Mouse (Mus musculus): ENCODE data around the gene Ascl5.

Ascl5 gene

DNA sequence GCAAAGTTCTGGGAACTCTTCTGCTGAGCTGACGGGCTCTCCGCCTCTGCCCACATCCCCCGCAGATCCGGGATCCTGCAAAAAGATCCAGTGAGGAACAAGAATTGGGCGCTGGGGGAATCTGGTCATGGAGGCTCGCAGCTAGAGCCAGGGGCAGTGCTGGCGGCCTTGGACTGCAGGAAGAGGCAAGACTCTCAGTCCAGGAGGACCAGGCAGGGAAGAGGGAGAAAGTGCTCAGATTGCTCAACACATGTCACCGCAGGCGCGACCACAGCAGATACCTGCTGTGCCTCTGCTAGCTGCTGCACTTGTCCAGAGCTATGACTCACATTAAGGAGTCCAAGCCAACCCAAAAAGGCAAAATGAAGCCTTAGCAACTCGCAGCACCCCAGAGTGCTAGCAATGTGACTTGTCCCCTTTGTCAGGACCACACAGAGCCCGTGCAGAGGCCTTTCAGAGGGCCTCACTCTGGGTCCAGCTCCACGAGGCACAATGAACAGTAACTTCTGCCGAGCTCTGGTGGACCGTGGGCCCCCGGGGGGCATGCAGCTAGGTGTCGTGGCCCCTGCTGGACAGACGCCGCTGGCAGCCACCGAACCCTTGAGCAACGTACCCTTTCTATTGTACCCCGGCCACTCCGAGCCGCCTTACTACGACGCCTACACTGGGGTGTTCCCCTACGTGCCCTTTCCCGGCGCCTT is at the start of gene Ascl5:
Gene Ascl5, plus strand, starts transcription at position 493 of the 701 bp plus-strand sequence.
- CTCF ChIA-PET: interaction anchor here (0.6 to 2.9 kb wide), 34 partner anchors 10 to 484 kb away, joined by 3 to 19 read pairs (median 5); partner anchors contain the start of gene Mroh3 (in 2 of the 4)
- POLR2A ChIA-PET: interaction anchor here in 2 of 4 experiments (1.2 to 1.9 kb wide), 3 partner anchors 11 to 415 kb away, joined by 5 to 6 read pairs (median 5); partner anchors contain the start of gene Kif14 (in 1 of the 2)

DNA sequence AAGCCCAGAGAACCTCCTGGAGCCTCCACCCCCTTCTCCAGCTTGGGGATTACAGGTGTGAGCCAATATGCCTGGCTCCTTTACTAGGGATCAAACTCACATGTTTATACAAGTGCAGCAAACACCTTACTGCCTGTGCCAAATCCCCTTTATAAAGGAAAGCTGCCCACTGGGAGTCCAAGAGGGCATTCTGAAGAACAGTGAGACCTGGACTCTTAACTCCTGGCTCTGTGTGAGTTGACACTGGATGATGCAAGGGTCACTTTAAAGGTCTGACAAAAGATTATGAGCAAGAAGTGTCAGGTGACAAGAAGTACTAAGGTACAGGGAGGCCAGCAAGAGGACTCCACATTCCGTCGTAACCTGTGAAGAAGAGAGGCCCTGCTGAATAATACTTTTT is 49.2 kb upstream of the Ascl5 start:
- ChIA-PET CTCF (no interaction called here), POLR2A (interaction anchor here in 1 of 4 experiments (1.8 kb wide), 1 partner anchor 17 kb away, joined by 8 read pairs; no protein-coding TSS in a partner anchor)

DNA sequence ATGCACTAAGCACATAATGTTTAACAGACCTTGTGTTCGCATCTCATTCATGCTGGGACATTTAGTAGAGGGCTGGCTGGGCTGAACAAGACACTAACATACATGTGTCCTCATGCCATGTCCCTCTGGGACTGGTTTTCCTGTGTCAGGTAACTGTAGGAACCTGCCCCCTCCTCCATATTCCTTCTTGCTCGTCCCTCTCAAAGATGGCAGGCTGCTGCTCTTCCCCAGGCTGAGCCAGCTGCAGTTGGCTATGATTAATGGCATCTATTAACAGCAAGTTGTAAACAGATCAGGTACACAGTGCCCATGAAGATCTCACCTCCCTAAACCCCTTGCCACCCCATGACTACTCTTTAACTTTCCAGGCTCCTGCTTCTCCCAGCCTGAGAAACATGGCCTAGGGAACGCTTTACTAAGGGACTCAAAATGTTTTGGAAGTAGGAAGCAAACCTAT is 44.3 kb upstream of the Ascl5 start, which contains the start of gene Igfn1:
Gene Igfn1, minus strand, starts transcription at position 51 of the 457 bp plus-strand sequence.
- CTCF ChIA-PET: interaction anchor here in 1 of 4 experiments (1.0 kb wide), 1 partner anchor 61 kb away, joined by 3 read pairs; no protein-coding TSS in a partner anchor

DNA sequence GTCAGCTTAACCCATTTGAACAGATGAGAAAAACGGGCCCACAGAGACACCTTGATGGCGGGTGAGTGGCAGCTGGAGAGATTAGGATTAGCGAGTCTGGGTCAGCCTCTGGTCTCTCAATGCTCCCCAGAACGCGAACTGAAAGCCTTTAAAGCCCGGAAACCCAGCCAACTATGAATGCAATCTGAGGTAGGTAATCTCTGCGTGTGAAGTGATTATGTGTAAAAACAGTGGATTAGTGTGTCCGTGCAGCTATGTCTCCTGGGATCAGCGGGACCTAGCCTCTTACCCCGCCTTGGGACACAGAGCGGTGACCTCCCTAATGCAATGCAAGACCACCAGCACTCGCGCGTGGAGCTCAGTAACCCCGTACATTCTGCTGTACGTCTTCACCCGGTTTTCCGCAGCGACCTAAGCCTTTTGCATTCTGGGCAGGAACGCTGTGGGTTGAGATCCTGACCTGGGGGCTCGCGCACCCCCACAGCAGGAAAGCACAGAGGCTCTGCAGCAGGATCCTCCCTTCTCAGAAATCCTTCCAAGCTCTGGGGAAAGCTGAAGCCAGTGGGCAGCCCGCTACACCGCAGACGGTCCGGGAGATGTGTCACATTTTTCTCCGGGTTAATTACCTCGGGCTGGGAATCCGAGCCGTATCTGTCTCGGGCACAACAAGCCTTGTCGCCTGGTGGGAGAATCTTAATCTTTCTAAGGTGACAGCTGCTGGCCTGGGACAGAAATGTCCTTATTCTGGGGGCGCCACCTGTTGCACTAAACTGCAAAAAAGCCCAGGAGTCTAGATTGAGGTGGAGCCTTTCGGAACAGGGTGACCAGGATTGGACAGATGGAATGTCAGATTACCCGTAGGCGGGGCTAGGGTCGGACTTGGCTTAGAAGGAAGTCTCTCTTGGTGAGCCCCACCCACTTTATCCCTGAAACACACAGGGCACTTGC is 43.1 kb upstream of the Ascl5 start, which contains the start of gene Tmem9:
Gene Tmem9, plus strand, starts transcription at position 940 of the 948 bp plus-strand sequence.
- ChIA-PET CTCF (interaction anchor here (0.5 to 1.3 kb wide), 9 partner anchors 38 to 458 kb away, joined by 3 to 5 read pairs (median 3); no protein-coding TSS in a partner anchor), POLR2A (interaction anchor here in 2 of 4 experiments (0.9 to 2.2 kb wide), 4 partner anchors 10 to 25 kb away, joined by 4 to 12 read pairs (median 5); no protein-coding TSS in a partner anchor)

More for the DNA sequence above, 44.3 kb upstream of the Ascl5 start, which contains the start of gene Igfn1:
- POLR2A ChIA-PET: no interaction called here

DNA sequence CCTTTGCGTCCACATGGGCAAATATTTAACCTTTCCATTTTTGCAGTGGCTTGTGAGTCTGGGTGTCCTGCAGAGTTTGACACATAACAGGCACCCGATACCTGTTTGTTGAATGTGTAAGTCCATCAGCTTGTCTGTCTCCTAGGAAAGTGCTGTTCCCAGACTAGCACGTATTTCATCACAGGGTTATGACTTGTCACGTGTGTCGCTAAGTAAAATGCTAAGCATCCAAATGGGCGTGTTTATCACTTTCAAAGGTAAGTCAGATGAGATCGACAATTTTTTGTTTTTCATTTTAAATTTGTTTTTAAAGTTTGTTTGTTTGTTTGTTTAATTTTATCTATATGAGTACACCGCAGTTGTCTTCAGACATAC is 42.5 kb upstream of the Ascl5 start:
- ChIA-PET POLR2A (interaction anchor here in 1 of 4 experiments (1.4 to 2.2 kb wide), 2 partner anchors 10 to 24 kb away, joined by 5 to 12 read pairs; no protein-coding TSS in a partner anchor), CTCF (interaction anchor here (0.5 to 1.3 kb wide), 5 partner anchors 37 to 198 kb away, joined by 3 to 5 read pairs (median 3); no protein-coding TSS in a partner anchor)

DNA sequence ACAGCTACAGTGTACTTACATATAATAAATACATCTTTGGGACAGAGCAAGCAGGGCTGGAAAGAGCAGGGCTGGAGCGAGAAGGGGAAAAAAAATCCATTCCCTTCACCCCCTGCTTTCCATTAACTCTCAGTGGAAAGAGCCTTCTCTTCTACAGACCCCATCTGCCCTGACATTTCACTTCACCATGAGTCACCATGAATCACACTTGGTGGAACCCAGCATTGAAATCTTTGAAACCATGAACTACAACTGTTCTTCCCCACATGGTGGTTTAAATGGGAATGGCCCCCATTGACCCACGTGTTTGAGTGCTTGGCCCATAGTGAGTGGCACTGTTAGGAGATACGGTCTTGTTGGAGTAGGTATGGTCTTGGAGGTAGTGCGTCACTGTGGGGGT is 40.4 kb upstream of the Ascl5 start:
- POLR2A ChIA-PET: interaction anchor here in 1 of 4 experiments (1.0 kb wide), 1 partner anchor 7 kb away, joined by 4 read pairs; no protein-coding TSS in a partner anchor
- CTCF ChIA-PET: no interaction called here

DNA sequence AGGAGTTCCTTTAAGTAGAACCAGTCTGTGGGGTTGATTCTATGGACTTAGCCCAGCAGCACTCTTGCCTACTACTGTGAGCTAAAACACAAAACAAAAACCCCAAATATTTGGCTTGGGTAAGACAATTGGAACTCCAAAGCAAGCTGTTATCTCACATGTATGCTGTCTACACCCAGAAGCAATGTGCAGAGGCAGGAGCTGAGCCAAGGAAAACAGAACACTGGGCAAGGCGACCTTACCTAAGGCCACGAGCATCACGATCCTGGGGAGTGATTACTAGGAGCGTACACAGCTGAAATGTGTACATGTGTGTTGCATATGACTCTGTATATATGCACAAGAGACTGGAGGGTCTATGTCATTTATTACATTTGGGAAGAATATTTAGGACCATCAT is 37.1 kb upstream of the Ascl5 start:
- CTCF ChIA-PET: interaction anchor here in 1 of 4 experiments (1.0 kb wide), 1 partner anchor 166 kb away, joined by 3 read pairs; no protein-coding TSS in a partner anchor
- POLR2A ChIA-PET: interaction anchor here in 1 of 4 experiments (0.6 to 1.6 kb wide), 5 partner anchors 20 to 435 kb away, joined by 3 read pairs; no protein-coding TSS in a partner anchor

DNA sequence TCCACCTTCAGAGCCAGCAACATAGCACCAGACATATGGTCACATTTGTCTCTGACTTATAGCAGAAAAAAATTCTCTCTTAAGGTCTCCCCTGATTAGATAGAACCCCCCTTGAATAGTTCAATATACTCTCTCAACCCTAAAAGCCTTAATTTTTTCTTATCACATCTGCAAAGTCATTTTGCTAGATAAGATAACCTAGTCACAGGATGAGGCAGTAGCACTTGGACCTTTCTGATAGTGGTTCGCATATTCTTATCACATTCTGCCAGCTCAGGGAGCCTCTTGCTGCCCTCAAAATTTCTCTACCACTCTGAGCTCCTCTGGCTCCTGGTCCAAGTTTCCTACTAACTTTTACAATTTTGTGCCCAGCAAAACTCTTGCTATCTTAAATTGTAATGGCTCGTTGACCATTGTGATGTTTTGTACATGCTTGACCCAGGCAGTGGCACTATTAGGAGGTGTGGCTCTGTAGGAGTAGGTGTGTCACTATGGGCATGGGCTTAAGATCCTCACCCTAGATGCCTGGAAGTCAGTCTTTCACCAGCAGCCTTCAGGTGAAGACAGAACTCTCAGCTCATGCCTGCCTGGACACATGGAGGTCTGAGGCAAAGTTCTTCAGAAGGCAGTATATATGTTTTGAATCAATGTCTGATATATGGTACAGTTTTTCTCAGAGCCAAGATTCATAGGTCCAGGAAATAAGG is 35.7 kb upstream of the Ascl5 start:
- ChIA-PET POLR2A (no interaction called here), CTCF (no interaction called here)

DNA sequence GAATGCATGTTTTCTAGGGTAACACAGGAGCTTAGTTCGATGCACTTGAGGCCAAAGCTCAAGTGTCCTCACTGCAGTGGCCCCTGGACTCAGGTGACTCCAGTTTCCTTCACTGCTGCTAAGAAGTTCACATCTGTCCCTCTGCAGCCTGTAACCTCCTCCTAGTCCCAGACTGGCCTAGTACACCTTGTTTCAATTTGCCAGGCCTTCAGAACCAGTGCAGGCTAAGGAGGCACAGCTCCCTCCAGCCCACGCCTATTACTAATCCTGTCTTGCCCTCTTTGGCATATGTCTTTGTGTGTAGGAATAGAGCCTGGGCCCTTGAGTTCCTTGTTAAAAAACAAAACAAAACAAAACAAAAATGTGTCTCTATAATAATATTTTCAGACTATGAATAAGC is 33.3 kb upstream of the Ascl5 start:
- CTCF ChIA-PET: interaction anchor here (0.6 to 1.8 kb wide), 7 partner anchors 28 to 170 kb away, joined by 3 to 7 read pairs (median 3); no protein-coding TSS in a partner anchor
- POLR2A ChIA-PET: interaction anchor here in 3 of 4 experiments (0.6 to 2.7 kb wide), 12 partner anchors 8 to 540 kb away, joined by 3 to 22 read pairs (median 5); partner anchors contain the start of genes Ddx59 (in 2 of the 3), Ascl5 (in 1 of the 3) and Tmem9 (in 1 of the 3)

DNA sequence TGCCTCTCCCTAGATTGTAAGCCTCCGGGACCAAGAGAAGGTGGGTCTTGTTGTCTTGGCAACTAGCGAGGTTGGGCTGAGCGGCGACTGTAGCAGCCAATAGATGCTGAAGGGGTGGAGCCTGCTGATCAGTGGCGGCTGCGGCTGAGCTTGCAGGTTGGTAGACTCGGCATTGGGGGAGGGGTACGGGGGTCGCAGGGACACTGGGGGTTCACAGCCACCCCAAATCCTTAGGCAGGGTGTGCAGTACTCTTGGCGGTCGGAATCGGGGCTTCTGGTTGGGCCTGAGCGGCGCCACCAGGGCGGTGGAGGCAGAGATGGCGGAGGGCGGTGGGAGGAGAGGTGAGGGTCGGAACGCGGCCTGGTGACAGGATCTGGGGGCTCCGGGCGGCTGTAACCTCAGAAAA is 32.7 kb upstream of the Ascl5 start:
- ChIA-PET POLR2A (interaction anchor here in 3 of 4 experiments (0.8 to 2.7 kb wide), 17 partner anchors 8 to 397 kb away, joined by 3 to 22 read pairs (median 5); partner anchors contain the start of genes Ddx59 (in 2 of the 3), Ascl5 (in 1 of the 3), Kif21b (in 1 of the 3) and Tmem9 (in 1 of the 3)), CTCF (interaction anchor here (0.6 to 1.8 kb wide), 10 partner anchors 28 to 171 kb away, joined by 3 to 7 read pairs (median 3); no protein-coding TSS in a partner anchor)

DNA sequence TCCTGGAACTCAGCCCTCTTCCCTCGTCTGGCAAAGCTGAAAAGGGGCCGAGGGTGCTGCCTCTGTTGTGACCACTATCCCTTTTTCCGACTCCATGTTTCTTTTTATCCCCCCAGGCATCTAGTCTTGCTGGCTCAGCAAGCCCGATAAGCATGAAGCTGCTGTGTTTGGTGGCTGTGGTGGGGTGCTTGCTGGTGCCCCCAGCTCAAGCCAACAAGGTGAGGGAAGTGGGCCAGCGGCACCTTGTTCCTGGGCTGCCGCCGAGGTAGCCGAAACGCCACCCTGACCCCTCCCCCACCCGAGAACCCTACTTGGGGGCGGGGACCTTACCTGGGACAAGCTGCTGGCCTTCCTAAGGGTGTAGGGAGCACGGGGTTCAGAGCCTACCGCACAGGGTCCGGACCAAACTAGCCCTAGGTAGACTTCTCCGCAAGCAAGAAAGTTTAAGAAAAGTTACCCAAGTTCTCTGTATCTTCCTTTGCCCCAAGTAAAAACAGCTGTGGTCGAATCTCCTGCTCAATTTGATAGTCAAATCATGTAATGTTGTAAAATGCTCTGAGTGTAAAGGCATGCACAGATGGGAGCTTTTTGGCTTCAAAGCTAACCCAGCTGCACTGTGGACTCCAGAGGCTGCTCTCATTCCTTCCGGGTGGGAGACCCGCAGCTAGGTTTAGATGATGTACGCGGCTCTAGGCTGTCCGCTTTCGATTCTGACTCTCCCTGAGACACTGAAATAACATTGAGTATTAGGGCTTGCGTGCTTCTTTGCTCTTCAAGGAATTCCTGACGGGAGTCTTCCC is 32.0 kb upstream of the Ascl5 start:
- POLR2A ChIA-PET: interaction anchor here in 3 of 4 experiments (0.5 to 2.7 kb wide), 21 partner anchors 9 to 947 kb away, joined by 3 to 22 read pairs (median 5); partner anchors contain the start of genes Ddx59 (in 2 of the 3), Ascl5 (in 1 of the 3), Kif21b (in 1 of the 3) and Tmem9 (in 1 of the 3)

DNA sequence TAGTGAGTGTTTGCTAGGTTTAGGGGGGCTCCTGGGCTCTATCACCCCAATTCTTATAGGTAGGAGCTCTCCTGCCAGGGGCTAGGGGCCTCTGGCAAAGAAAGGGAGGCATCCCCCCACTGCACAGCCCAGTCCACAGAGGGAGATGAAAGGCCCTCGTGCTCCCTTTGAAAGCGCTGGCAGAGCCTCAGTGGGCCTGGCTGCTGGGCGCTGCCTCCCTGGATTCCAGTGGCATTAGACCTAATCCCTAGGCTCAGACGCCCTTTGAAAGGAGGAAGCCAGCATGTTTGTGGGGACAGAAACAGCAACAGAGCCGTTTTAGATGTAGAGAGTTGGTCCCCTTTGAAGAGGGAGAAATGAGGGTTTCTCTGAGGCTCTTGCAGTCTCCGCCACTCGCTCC is 20.4 kb upstream of the Ascl5 start:
- CTCF ChIA-PET: interaction anchor here in 3 of 4 experiments (0.7 to 1.4 kb wide), 4 partner anchors 15 to 183 kb away, joined by 3 read pairs; no protein-coding TSS in a partner anchor
- POLR2A ChIA-PET: interaction anchor here in 2 of 4 experiments (1.4 to 4.8 kb wide), 2 partner anchors 12 to 16 kb away, joined by 3 to 22 read pairs; no protein-coding TSS in a partner anchor

More for the DNA sequence above, 32.0 kb upstream of the Ascl5 start:
- CTCF ChIA-PET: interaction anchor here in 3 of 4 experiments (0.6 to 1.8 kb wide), 8 partner anchors 27 to 271 kb away, joined by 3 to 7 read pairs (median 4); no protein-coding TSS in a partner anchor

DNA sequence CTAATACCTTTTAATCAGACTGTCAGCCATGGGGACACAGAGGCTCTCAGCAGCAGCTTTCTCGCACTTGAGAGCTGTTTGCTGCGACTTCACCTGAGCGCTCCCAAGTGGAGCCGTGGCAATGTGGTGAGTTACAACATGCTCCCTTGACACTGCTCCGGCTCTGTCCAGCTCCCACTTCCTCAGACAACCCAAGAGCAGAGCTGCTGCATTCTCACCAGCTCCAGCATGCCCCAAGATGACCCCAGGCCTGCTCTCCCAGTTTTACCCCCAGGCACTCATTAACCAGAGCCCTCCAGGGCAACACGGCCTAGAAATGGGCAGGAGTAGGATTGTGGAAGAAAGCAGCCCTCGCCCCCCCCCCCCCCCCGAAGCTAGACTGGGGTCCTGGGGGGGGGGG is 18.9 kb upstream of the Ascl5 start:
- ChIA-PET CTCF (interaction anchor here in 3 of 4 experiments (0.6 to 4.0 kb wide), 8 partner anchors 13 to 825 kb away, joined by 3 to 18 read pairs (median 4); no protein-coding TSS in a partner anchor), POLR2A (interaction anchor here in 2 of 4 experiments (0.6 to 1.8 kb wide), 3 partner anchors 9 to 202 kb away, joined by 4 to 6 read pairs (median 5); partner anchors contain the start of genes Inava (in 1 of the 2) and Tmem9 (in 1 of the 2))

DNA sequence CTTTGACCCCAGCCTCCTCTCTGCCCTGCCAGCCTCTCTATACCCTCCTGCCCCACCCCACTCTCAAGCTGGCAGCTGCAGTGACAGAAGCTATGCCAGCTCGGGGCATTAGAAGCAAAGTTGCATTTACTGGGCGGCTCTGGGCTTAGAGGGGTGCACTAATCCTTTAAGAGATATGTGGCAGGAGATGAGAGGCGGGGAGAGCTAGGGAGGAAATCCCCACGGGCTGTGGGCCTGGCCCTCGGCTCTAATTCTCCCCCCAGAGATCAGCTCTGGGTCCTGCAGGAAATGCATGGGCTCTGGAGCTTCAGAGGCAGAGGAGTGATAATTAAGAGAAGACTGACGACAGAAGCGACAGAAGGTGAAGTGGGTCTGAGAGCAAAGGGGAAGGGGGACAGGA is 17.6 kb upstream of the Ascl5 start:
- CTCF ChIA-PET: interaction anchor here in 3 of 4 experiments (0.6 to 4.0 kb wide), 6 partner anchors 12 to 901 kb away, joined by 3 to 18 read pairs (median 6); no protein-coding TSS in a partner anchor

DNA sequence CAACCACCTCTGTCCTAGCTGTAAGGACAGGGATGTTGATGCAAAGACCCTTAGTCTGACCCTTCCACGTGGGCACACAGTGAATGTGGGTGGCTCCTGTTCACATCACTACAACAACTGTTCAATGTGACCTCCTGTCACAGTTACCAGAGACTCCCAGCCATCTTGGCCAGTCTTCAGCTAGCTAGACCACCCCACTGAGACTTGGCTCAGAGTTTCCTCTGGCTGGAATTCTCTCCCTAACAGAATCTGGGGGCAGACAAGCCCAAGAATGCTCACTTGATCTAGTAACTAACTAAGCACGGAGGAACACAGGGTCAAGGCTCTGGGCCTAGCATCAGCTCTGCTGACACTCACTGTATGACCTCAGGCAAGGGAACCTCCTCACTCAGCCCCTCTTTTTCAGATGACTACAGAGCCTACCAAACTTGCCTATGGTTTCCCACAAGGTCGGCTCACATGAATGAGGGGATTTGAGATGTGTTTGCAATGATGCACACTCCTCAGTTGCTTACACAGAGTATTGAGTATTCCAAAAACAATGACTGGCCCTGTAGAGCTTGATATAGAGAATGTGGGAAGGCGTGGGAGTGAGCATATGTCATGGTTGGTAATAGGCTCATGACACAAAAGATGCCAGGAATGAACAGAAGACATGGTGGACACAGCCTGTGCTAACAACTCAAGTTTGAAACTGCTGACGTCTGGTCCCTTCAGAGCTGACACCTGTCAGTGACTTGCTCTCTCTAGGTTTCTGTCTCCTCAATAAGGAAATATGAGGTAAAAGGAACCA is 11.7 kb upstream of the Ascl5 start:
- ChIA-PET CTCF (interaction anchor here in 1 of 4 experiments (1.4 kb wide), 1 partner anchor 12 kb away, joined by 4 read pairs; no protein-coding TSS in a partner anchor), POLR2A (interaction anchor here in 2 of 4 experiments (1.1 to 1.8 kb wide), 2 partner anchors 12 to 19 kb away, joined by 3 to 5 read pairs; partner anchors contain the start of gene Ascl5 (in 1 of the 2))

More for the DNA sequence above, 17.6 kb upstream of the Ascl5 start:
- POLR2A ChIA-PET: interaction anchor here in 2 of 4 experiments (0.6 to 1.4 kb wide), 4 partner anchors 9 to 99 kb away, joined by 3 to 4 read pairs (median 4); no protein-coding TSS in a partner anchor
